Mouse (Mus musculus) thymus, adult 2 months (tissue): Measurements from ENCODE around the gene Mrtfa. TPM values are rescaled to one million over a fixed set of nuclear protein-coding genes. Genes with fewer than 3 reads are reported as not detected.

Experiments
- DNase-seq: peaks from one replicate; pipeline ENCODE4 v3.0.0; 2021
- H3K27ac ChIP-seq: fragments of 200-500 bp; 2 replicates; pipeline ENCODE4 v1.5.1; 2012; ENCODE audit warnings: low read length, control low read depth; ENCODE audit not compliant: control insufficient read depth, insufficient read depth
- H3K27me3 ChIP-seq: fragments of 200-500 bp; 2 replicates; pipeline ENCODE4 v1.6.1; 2012; ENCODE audit warnings: mild to moderate bottlenecking, low read length, moderate library complexity, mixed read lengths; ENCODE audit not compliant: control insufficient read depth, insufficient read depth
- H3K36me3 ChIP-seq: fragments of 200-500 bp; 2 replicates; pipeline ENCODE4 v1.6.1; 2012; ENCODE audit warnings: mild to moderate bottlenecking, low read length, moderate library complexity; ENCODE audit not compliant: control insufficient read depth, insufficient read depth
- H3K4me1 ChIP-seq: fragments of 200-500 bp; replicated peaks from 2 replicates; pipeline ENCODE4 v1.6.1; 2012; ENCODE audit warnings: low read length; ENCODE audit not compliant: control insufficient read depth, insufficient read depth
- H3K4me3 ChIP-seq: fragments of 200-500 bp; 2 replicates; pipeline ENCODE4 v1.5.1; 2012; ENCODE audit warnings: mild to moderate bottlenecking, low read length, control low read depth, moderate library complexity; ENCODE audit not compliant: control insufficient read depth, insufficient read depth
- CTCF ChIP-seq: fragments of 200-500 bp; IDR thresholded peaks from 2 replicates; pipeline ENCODE4 v1.5.1; 2012; ENCODE audit warnings: mild to moderate bottlenecking, control low read depth, low read length, moderate library complexity, borderline replicate concordance; ENCODE audit not compliant: control insufficient read depth, poor library complexity, insufficient read depth; ENCODE audit errors: extremely low read depth
- POLR2A ChIP-seq: fragments of 200-500 bp; IDR thresholded peaks from 2 replicates; pipeline ENCODE4 v1.6.1; 2012; ENCODE audit warnings: mild to moderate bottlenecking, low read length, control low read depth, moderate library complexity; ENCODE audit not compliant: control insufficient read depth, poor library complexity, insufficient read depth; ENCODE audit errors: extremely low read depth
- WGBS: fragments of 180-500 bp; shearing (Covaris S2); methylation state at CpG from one replicate; pipeline ENCODE4 v1.1.7; 2018; 5-methylcytosine and 5-hydroxymethylcytosine counted together
- polyA plus RNA-seq: library from polyadenylated mRNA; depleted of rRNA; stranded (reverse); fragments of >200 nt; gene quantifications from 2 replicates; pipeline ENCODE4 v1.2.3, GENCODE M21; 2012

Mrtfa gene
- polyA plus RNA-seq, 1 experiment: 114 TPM

DNA sequence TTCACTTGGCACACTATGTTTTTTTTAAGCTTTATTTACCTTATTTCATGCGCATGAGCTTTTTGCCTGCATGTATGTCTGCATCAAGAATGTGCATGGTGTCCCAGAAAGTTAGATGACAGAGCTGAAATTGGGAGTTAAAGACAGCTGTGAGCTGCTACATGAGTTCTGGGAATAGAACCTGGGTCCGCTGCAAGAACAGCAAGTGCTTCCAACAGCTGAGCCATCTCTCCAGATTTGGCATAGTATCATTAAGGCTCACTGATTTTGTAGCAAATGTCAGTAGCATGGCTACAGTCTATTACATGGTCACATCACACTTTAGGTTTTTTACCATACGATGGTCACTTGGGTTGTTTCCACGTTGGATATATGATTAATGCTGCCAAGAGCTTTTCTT is 97.5 kb downstream of the Mrtfa start:
- TF ChIP-seq POLR2A: no peak
- TF ChIP-seq CTCF: no peak

GRCm38 (mm10) chr15:81091718-81092117 is 98.8 kb downstream of the Mrtfa start:
- WGBS: 87% methylated on average over 9 of the region's 9 CpGs
- H3K36me3 ChIP-seq: no peaks in the 10 kb centered on the region
- peaks cover 7% of the 10 kb centered on the region for H3K4me1 ChIP-seq
- TF ChIP-seq CTCF: no peak
- no peak for TF ChIP-seq POLR2A
- H3K27me3 ChIP-seq: no peaks in the 10 kb centered on the region
- no peak for DNase-seq
- H3K27ac ChIP-seq: no peak overlapping the region
- no peak overlapping the region for H3K4me3 ChIP-seq

More for the DNA sequence above, 97.5 kb downstream of the Mrtfa start:
- Histone ChIP-seq H3K27me3 (no peaks in the 10 kb centered on the region), H3K4me3 (no peak overlapping the region), H3K4me1 (peaks cover 11% of the 10 kb centered on the region), H3K27ac (no peak overlapping the region), H3K36me3 (no peaks in the 10 kb centered on the region)
- DNase-seq: no peak
- 97% methylated on average over 4 of the region's 4 CpGs for WGBS

GRCm38 (mm10) chr15:81087529-81087928 is 103.0 kb downstream of the Mrtfa start:
- 92% methylated on average over 7 of the region's 7 CpGs for WGBS
- TF ChIP-seq CTCF (no peak), POLR2A (no peak)
- no peak for DNase-seq
- Histone ChIP-seq H3K27ac (no peak overlapping the region), H3K4me1 (no peaks in the 10 kb centered on the region; the same call in 1 of the 2 replicates), H3K4me3 (no peak overlapping the region), H3K27me3 (no peaks in the 10 kb centered on the region), H3K36me3 (no peaks in the 10 kb centered on the region)

- H3K27me3 ChIP-seq: no peaks in the 10 kb centered on the region
- no peak for TF ChIP-seq CTCF
- no peak for TF ChIP-seq POLR2A
- WGBS: 94% methylated on average over 8 of the region's 8 CpGs
- no peak overlapping the region for H3K4me3 ChIP-seq
- no peak for DNase-seq
- no peaks in the 10 kb centered on the region for H3K36me3 ChIP-seq
- H3K27ac ChIP-seq: no peak overlapping the region
- H3K4me1 ChIP-seq: no peaks in the 10 kb centered on the region; the same call in 1 of the 2 replicates
These were observed 103.7 kb downstream of the Mrtfa start for GRCm38 (mm10) chr15:81086644-81087480.

DNA sequence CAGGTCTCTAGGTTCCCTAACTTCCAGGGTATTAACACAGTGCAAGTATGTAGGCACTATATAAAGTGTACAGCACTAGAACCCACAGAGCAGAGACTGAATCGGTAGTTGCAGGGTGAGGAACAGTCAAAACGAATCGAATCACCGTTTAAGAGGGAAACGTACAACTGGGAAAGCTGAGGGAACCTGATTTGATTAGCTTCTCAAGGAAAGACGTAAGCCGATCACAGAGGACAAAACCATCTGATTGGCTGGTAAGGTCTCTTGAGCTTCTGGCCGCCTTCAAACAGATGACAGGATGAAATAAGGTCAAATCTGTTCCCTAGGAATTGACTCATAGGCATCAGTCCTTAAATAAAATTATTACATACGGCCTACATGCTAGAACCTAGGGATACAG is 106.7 kb downstream of the Mrtfa start:
- TF ChIP-seq POLR2A (no peak), CTCF (no peak)
- no peak for DNase-seq
- no peaks in the 10 kb centered on the region for H3K27me3 ChIP-seq
- H3K27ac ChIP-seq: no peak overlapping the region
- no peaks in the 10 kb centered on the region for H3K36me3 ChIP-seq
- WGBS: 88% methylated on average over 9 of the region's 9 CpGs
- peaks cover 8% of the 10 kb centered on the region for H3K4me1 ChIP-seq
- no peak overlapping the region for H3K4me3 ChIP-seq

GRCm38 (mm10) chr15:81083281-81083680 is 107.3 kb downstream of the Mrtfa start:
- no peak overlapping the region; the same call in 1 of the 2 replicates for H3K27ac ChIP-seq
- no peaks in the 10 kb centered on the region for H3K36me3 ChIP-seq
- 93% methylated on average over 4 of the region's 4 CpGs for WGBS
- peaks cover 8% of the 10 kb centered on the region for H3K4me1 ChIP-seq
- H3K27me3 ChIP-seq: no peaks in the 10 kb centered on the region
- TF ChIP-seq CTCF (no peak), POLR2A (no peak)
- no peak overlapping the region for H3K4me3 ChIP-seq
- no peak for DNase-seq

DNA sequence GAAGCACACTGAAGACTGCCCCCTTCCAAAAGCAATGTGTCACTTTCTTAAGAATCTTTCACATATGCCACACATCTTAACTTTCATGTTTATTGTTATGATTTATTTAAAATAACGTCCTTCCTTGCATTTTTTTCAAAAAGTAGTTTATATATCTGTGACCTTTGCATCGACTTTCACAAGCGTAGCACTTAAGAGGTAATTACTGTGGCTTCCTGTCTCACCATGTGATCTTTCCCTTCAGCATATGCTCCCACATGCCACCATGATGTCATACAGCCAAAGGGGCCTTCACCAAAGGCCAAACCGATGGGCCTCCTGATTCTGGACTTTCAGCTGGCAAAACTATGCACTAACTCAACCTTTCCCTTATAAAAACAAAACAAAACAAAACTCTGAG is 109.3 kb downstream of the Mrtfa start:
- Histone ChIP-seq H3K27ac (peak overlapping the region; percentile 50; the same call in 1 of the 2 replicates), H3K4me3 (no peak overlapping the region), H3K36me3 (no peaks in the 10 kb centered on the region), H3K4me1 (peaks cover 8% of the 10 kb centered on the region), H3K27me3 (no peaks in the 10 kb centered on the region)
- TF ChIP-seq POLR2A (no peak), CTCF (no peak)
- 30% methylated on average over 4 of the region's 4 CpGs for WGBS
- DNase-seq: no peak
